Mouse (Mus musculus) embryonic fibroblast, embryonic 13.5 days (primary cell): ENCODE data around the gene Ece2.

Source experiments
- CTCF ChIP-seq: IDR thresholded peaks from 2 replicates; pipeline ENCODE4 v1.5.1; 2011; ENCODE audit warnings: mild to moderate bottlenecking, control low read depth, low read length, moderate library complexity, borderline replicate concordance; ENCODE audit not compliant: insufficient read depth
- POLR2A ChIP-seq: IDR thresholded peaks from 2 replicates; pipeline ENCODE4 v1.6.1; 2011; ENCODE audit warnings: low read depth, mild to moderate bottlenecking, control low read depth, low read length, moderate library complexity

- no peak for TF ChIP-seq CTCF
- no peak for TF ChIP-seq POLR2A
These were observed 38.4 kb upstream of the Ece2 start for GRCm38 (mm10) chr16:20591076-20591705.
